Mouse (Mus musculus) lung, adult 2 months (tissue): ENCODE results near the gene Haus2.

Source experiments
- CTCF ChIP-seq: fragments of 200-500 bp; IDR thresholded peaks from 2 replicates; pipeline ENCODE4 v1.5.1; 2011; ENCODE audit warnings: mild to moderate bottlenecking, low read length, control low read depth; ENCODE audit not compliant: insufficient read depth
- POLR2A ChIP-seq: fragments of 200-500 bp; IDR thresholded peaks from 2 replicates; pipeline ENCODE4 v1.6.1; 2011; ENCODE audit warnings: low read depth, mild to moderate bottlenecking, control low read depth, low read length, borderline replicate concordance; ENCODE audit errors: extremely low read depth

- TF ChIP-seq CTCF, result no peak
- no peak for TF ChIP-seq POLR2A
Observed at GRCm38 (mm10) chr2:120606021-120606690, 3.0 kb upstream of the Haus2 start.
